Mouse (Mus musculus) layer of hippocampus, postnatal 10 days (tissue): ENCODE results near the gene Gm9195. TPM values are rescaled to one million over a fixed set of nuclear protein-coding genes. Genes with fewer than 3 reads are reported as not detected.

Experiments used
- DNase-seq, 2 experiments: peaks; one replicate each; pipeline ENCODE4 v3.0.0; 2021; ENCODE audit warnings: low spot score in 2 of 2
- total RNA-seq, 2 experiments: library from RNA; stranded (reverse); gene quantifications; 2 replicates each; pipeline ENCODE4 v1.2.3; 2021

Gm9195 gene
- total RNA-seq, 2 experiments from 2014 or later, result not detected

DNA sequence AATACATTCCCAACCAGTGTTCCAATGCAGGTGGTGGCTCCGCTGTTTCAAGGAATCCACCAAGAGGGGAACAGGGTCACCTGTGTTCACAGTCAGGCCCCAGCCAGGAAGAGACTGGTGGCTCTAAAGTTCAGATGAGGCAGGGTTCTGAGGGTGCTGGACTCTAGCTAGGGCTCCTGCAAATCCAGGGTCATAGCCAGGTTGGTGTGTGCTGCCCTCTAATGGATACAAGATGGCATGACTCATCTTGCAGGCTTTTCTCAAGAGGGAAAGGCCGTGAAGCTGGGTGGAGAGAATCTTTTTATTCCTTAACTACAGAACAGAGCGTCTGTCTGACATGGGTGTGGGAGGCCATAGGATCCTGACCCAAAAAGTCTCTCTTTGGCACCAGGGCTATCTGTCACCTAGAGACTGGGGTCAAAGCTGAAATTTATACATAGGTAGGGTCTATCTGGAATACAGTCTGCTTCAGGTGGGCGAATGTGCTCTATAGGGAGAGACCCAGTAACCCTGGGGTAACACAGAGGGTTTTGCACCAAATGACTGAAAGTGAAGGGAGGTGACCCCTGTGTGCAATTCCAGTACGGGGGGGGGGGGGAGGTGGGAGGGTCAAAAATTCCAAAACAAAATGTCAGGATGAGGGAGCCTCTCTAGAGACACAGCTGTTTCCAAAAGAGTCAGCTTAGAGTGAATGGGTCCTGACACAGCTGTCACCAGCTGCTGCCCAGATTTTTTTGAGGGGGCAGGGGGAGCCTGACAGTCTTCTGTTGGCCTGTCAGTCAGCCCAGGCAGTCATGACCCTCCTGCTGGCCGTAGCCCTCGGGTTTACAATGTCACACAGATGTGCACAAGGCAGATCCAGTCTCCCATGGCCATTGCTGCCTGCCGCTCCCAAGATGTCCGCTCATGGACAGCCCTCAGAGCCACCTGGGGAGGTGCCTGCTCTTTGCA lies 44.2 kb downstream of the Gm9195 start:
- peak; percentile 24 to 33 for DNase-seq

- DNase-seq, result no peak
These were observed 48.7 kb downstream of the Gm9195 start for GRCm38 (mm10) chr14:72442936-72443335.

- DNase-seq, result no peak
These were observed 50.7 kb downstream of the Gm9195 start for GRCm38 (mm10) chr14:72440929-72441328.

DNA sequence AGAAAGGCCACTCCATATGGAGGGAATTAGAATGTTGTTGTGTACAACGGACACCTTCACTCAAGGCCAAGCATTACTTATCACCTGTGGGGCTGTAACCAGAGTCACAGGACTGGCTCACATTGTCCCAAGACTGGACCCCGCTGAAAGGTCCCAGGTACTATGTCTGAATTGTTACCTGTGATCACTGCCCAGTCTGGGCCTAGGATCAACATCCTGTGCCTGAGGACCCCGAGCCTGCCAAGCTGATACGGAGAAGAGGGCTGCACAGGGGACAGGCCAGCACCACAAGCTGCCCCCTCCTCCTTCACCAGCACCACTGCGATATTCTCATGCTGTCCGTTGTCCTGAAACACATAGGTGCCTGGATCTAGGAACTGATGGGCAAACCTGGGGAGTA lies 51.2 kb downstream of the Gm9195 start:
- DNase-seq, result no peak

DNA sequence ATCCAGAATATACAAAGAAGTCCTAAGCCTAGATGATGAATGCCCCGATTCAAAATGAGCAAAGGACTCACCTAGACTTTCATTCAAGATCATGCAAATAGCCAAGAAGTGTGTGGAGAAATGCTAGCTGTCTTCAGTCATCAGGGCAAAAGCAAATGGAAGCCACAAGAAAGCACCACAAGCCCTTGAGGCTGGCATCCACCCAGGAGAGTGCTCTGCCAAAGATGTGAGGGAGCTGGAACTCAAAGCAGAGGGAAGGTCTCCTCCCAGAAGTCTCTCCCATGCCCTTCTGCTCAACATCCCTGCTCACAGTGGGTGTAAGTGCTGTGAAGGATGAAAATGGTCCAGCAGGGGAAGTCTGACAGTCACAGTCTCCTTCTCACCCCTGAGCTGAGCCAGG lies 52.7 kb downstream of the Gm9195 start:
- no peak for DNase-seq

DNA sequence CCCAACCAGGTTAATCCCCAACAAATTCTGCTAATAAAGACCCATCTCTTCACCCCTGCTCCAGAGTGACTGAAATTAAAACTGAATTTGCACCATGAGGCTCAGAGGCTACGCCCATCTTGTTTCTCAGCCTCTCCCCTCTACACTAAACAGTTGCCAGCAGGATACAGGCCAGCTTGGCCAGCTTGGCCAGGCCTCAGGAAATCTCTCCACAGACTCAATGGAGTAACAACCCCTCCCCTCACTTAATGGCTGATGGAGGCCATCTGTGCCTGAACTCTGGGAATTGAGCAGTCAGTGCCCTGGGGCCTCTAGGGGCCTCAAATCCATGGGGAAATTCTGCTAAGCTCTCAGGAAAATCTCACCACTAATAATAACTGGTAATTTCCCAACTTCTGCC lies 101.9 kb downstream of the Gm9195 start:
- DNase-seq, result peak; percentile 44 to 52

- no peak for DNase-seq
These were observed 102.3 kb downstream of the Gm9195 start for GRCm38 (mm10) chr14:72389288-72389687.

DNA sequence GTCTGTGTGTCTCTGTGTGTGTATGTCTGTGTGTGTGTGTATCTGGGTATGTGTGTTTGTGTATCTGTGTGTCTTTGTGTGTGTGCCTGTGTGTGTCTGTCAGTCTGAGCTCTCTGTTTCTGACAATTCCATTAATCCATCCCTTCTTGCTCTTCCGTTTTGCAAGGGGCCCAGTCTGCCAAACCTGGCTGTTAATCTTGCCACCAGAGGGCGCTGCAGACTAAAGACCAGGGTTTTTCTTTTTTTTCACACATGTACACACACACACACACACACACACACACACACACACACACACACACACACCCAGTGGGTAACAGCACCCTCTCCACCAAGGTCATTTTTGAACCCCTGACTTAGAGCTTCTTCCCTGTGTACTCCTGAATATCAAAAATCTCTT lies 114.4 kb downstream of the Gm9195 start:
- peak; percentile 67 to 68 for DNase-seq

Other genes with a start within 250 kb of the Gm9195 start
- 10 to 100 TPM; 45.8 to 46.0 TPM for gene Fndc3a, start 218.2 kb upstream of the Gm9195 start, total RNA-seq